Mouse (Mus musculus): ENCODE results near the gene Slc9a8.

- TF ChIP-seq POLR2A (IDR thresholded peaks at IDR 0.05; ENCODE audit: insufficient read depth, low read depth, low read length), result no peak
- no peak for TF ChIP-seq CTCF (IDR thresholded peaks at IDR 0.05)
These were observed 22.1 kb downstream of the Slc9a8 start for GRCm38 (mm10) chr2:167443411-167444193.

Measured in heart, adult 2 months (tissue).